In the genomic region with DNA sequence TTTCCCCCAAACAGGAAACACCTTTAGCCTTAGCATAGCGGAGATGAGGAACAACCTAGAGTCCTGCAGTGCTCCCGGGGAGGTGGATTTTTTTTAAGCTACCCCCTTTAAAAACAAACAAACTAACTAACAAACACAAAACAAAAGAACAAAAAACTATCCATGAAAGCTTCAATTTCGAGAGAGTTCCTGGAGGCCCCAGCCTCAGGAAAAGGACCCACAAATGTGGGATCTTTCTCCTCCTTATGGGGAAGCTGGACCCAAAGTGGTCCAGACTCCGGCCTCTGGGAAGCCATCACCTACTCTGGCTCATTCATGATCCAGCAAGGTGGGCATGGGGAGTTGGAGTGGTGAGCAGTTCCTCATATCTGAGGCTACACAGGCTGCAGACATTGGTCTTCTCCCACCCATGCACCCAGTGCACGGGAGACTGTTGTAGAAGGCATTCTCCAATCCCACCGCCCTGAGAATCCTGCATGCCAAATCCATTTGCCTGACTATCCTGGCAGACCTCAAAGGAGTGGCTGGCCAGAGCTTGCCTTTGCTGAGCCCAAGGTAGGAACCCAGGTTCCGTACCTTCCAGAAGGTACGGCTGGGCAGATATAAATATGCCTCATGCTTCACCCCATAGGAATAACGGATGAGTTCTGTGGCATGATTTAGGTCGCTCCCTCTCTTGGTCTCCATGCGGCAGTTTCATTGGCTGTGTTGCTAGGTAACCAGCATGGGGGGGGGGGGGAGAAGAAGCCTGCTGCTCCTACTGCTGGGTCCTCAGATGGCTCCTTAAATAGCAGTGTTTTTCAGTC, we compare ENCODE assay signal across 9 mouse cellular contexts. TPM values are rescaled to one million over a fixed set of nuclear protein-coding genes. Genes with fewer than 3 reads are reported as not detected.
DNase-seq lines count a peak whose midpoint lies in the region; ATAC-seq and TF ChIP-seq lines count a peak whose summit lies in the region.
"Had no signal": no experiment of that assay in that cellular context is flagged by ENCODE, and none has a peak within 500 bp of the region (broad histone marks: within the 10 kb centered on the region; RNA-seq: fewer than 3 reads in every experiment).

No protein-coding gene starts in this region.

- H3K9me3 ChIP-seq in kidney, embryonic 16.5 days (ENCODE audit: low read length) = no peaks in the 10 kb centered on the region
- no peaks in the 10 kb centered on the region for H3K9me3 ChIP-seq in embryonic facial prominence, embryonic 10.5 days
- no peaks in the 10 kb centered on the region for H3K9me3 ChIP-seq in hindbrain, postnatal 0 days (ENCODE audit: low read length)

- H3K4me2 ChIP-seq in kidney, embryonic 16.5 days (replicated peaks; ENCODE audit: low read depth, low read length) = 0 out of 2 replicates have a peak overlapping the region, but pooled peaks have one; percentile 36
- H3K4me2 ChIP-seq in hindbrain, postnatal 0 days (ENCODE audit: low read depth, low read length) = peak overlapping the region; percentile 45

- no peaks in the 10 kb centered on the region for H3K36me3 ChIP-seq in kidney, embryonic 16.5 days (ENCODE audit: insufficient read depth, low read length)
- no peaks in the 10 kb centered on the region for H3K36me3 ChIP-seq in embryonic facial prominence, embryonic 10.5 days (replicated peaks)
- H3K36me3 ChIP-seq in hindbrain, postnatal 0 days (ENCODE audit: insufficient read depth, low read length) = no peaks in the 10 kb centered on the region

- H3K27me3 ChIP-seq in kidney, embryonic 16.5 days (ENCODE audit: insufficient read depth, low read length) = no peaks in the 10 kb centered on the region
- peaks cover 36% of the 10 kb centered on the region for H3K27me3 ChIP-seq in embryonic facial prominence, embryonic 10.5 days (replicated peaks; ENCODE audit: low read depth, poor library complexity, severe bottlenecking)
- H3K27me3 ChIP-seq in hindbrain, postnatal 0 days (ENCODE audit: insufficient read depth, low read length) = no peaks in the 10 kb centered on the region

- 0 out of 2 replicates have a peak overlapping the region, but pooled peaks have one; percentile 36 for H3K9ac ChIP-seq in kidney, embryonic 16.5 days (replicated peaks; ENCODE audit: low read length)
- 0 out of 2 replicates have a peak overlapping the region, but pooled peaks have one; percentile 17 for H3K9ac ChIP-seq in hindbrain, postnatal 0 days (replicated peaks; ENCODE audit: low read length)

- 0 out of 2 replicates have a peak, but pooled peaks have one; percentile 28 for ATAC-seq in kidney, embryonic 16.5 days (ENCODE audit: low FRiP score, low TSS enrichment)
- peak; percentile 66 for ATAC-seq in hindbrain, postnatal 0 days
- no peak for ATAC-seq in CD4-positive, CD25-positive, alpha-beta regulatory T cell, adult 4 months

- no peak for TF ChIP-seq POLR2A in olfactory bulb, adult 2 months (IDR thresholded peaks at IDR 0.05; ENCODE audit: insufficient read depth, low read depth, low read length)

- WGBS in kidney, embryonic 16.5 days = 37% methylated on average over 11 of the region's 11 CpGs
- WGBS in embryonic facial prominence, embryonic 10.5 days = 51% methylated on average over 11 of the region's 11 CpGs
- 20% methylated on average over 11 of the region's 11 CpGs for WGBS in hindbrain, postnatal 0 days
- WGBS in olfactory bulb, adult 2 months = 27% methylated on average over 11 of the region's 11 CpGs

- no peak for DNase-seq in kidney, postnatal 10 days
- DNase-seq in embryonic facial prominence, embryonic 10.5 days (ENCODE audit: low spot score) = peak; percentile 45
- peak; percentile 71 for DNase-seq in hindbrain, postnatal 0 days (ENCODE audit: low spot score)
- DNase-seq in frontal cortex, postnatal 25 days (ENCODE audit: low spot score in 2 of 2) = no peak
- DNase-seq in kidney, postnatal 36 days = no peak

- TF ChIP-seq CTCF in hindbrain, postnatal 0 days (IDR thresholded peaks at IDR 0.05; ENCODE audit: low read depth) = 0 out of 2 replicates have a peak, but pooled peaks have one; percentile 13
- no peak for TF ChIP-seq CTCF in olfactory bulb, adult 2 months (IDR thresholded peaks at IDR 0.05; ENCODE audit: insufficient read depth, low read depth, low read length)

- H3K4me3 ChIP-seq in kidney, embryonic 16.5 days (ENCODE audit: low read length) = no peak overlapping the region
- H3K4me3 ChIP-seq in embryonic facial prominence, embryonic 10.5 days = peak overlapping the region; percentile 39
- no peak overlapping the region for H3K4me3 ChIP-seq in hindbrain, postnatal 0 days (ENCODE audit: low read length)
- peak overlapping the region; percentile 8 for H3K4me3 ChIP-seq in olfactory bulb, adult 2 months (ENCODE audit: insufficient read depth, low read depth, low read length)
- H3K4me3 ChIP-seq: erythroblast, embryonic 14.5 days had no signal

- 0 out of 2 replicates have a peak overlapping the region, but pooled peaks have one; percentile 29 for H3K27ac ChIP-seq in kidney, embryonic 16.5 days (ENCODE audit: low read length)
- H3K27ac ChIP-seq in embryonic facial prominence, embryonic 10.5 days (replicated peaks) = peak overlapping the region; percentile 75
- H3K27ac ChIP-seq in hindbrain, postnatal 0 days = peak overlapping the region; percentile 78
- peak overlapping the region; percentile 96 for H3K27ac ChIP-seq in olfactory bulb, adult 2 months (ENCODE audit: insufficient read depth, low read depth, low read length)

- peaks cover 24% of the 10 kb centered on the region for H3K4me1 ChIP-seq in kidney, embryonic 16.5 days (ENCODE audit: insufficient read depth, low read length)
- peaks cover 61% of the 10 kb centered on the region for H3K4me1 ChIP-seq in embryonic facial prominence, embryonic 10.5 days
- peaks cover 46% of the 10 kb centered on the region for H3K4me1 ChIP-seq in hindbrain, postnatal 0 days (ENCODE audit: insufficient read depth, low read length)
- H3K4me1 ChIP-seq in olfactory bulb, adult 2 months (ENCODE audit: control insufficient read depth, insufficient read depth, low read length) = peaks cover 77% of the 10 kb centered on the region

RNA-seq across cellular contexts. Expression of a gene that starts 48.9 kb away (rescaled TPM):
- polyA plus RNA-seq in kidney, embryonic 16.5 days (2015; fragmentation: Nextera tagmentation; extraction: Ambion mirVana) = 8.7 and 9.4 TPM in 2 replicates
- polyA plus RNA-seq in embryonic facial prominence, embryonic 10.5 days (2016; fragmentation: Nextera tagmentation; extraction: Ambion mirVana) = 3.6 and 4.0 TPM in 2 replicates
- 9.9 and 10.9 TPM in 2 replicates for total RNA-seq in hindbrain, postnatal 0 days (2014; rRNA removed)
- 9.0 and 13.3 TPM in 2 replicates for polyA plus RNA-seq in hindbrain, postnatal 0 days (2015; fragmentation: Nextera tagmentation; extraction: Ambion mirVana)
- not detected in 2 replicates for polyA plus RNA-seq in olfactory bulb, adult 2 months (2012; ENCODE audit: insufficient read depth, insufficient read length, low replicate concordance, missing spikeins)
- 10 to 100 TPM; 13.5 to 19.3 TPM for polyA plus RNA-seq in CD4-positive, CD25-positive, alpha-beta regulatory T cell, adult 4 months (2017; shearing (Covaris generic))

Comparison
In these comparisons a context has a peak if more than half of its experiments do, and no peak if none do; other contexts are left out.
1. H3K27ac ChIP-seq: peak in every context shown above with its lines; median percentile 96 in olfactory bulb, adult 2 months; 78 in hindbrain, postnatal 0 days; 75 in embryonic facial prominence, embryonic 10.5 days; 29 in kidney, embryonic 16.5 days.
2. H3K4me3 ChIP-seq: peak in embryonic facial prominence, embryonic 10.5 days (single experiment) and olfactory bulb, adult 2 months (single experiment); none in kidney, embryonic 16.5 days (single experiment) and hindbrain, postnatal 0 days (single experiment).
3. DNase-seq: peak in embryonic facial prominence, embryonic 10.5 days (single experiment) and hindbrain, postnatal 0 days (single experiment); none in kidney, postnatal 10 days (single experiment), frontal cortex, postnatal 25 days (0 of 2) and kidney, postnatal 36 days (0 of 2).